Mouse (Mus musculus): ENCODE measurements around the gene Zfp1.

DNA sequence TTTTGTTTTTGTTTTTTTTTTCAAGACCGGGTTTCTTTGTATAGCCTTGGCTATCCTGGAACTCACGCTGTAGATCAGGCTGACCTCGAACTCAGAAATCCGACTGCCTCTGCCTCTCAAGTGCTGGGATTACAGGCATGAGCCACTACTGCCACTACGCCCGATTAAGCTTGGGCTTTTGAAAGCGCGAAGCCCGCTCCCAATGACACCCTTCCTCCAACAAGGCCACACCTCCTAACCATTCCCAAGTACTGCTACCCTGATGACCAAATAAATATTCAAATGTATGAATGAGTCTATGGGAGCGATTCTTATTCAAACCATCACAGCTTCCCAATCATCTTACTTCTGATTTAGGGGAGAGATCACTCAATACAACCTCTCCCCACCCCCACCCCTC, 54.5 kb downstream of the Zfp1 start:
- TF ChIP-seq CTCF (IDR thresholded peaks at IDR 0.05; ENCODE audit: borderline replicate concordance, control insufficient read depth, extremely low read depth, insufficient read depth, low read length, poor library complexity) (no peak), POLR2A (IDR thresholded peaks at IDR 0.05; ENCODE audit: control insufficient read depth, extremely low read depth, insufficient read depth, low read length, poor library complexity) (no peak)
